Mouse (Mus musculus) gastrocnemius, adult 2 months (tissue): ENCODE data around the gene Srms. TPM values are rescaled to one million over a fixed set of nuclear protein-coding genes. Genes with fewer than 3 reads are reported as not detected.
A peak's percentile ranks its signal among the peaks of the same experiment; 100 is the strongest.
"Not testable (repeated sequence)": the region's sequence is repeated elsewhere in the genome, so short reads cannot be mapped to it uniquely, and the experiment has no call there.

Source experiments
- DNase-seq: peaks from one replicate; pipeline ENCODE4 v3.0.0; 2022
- H3K27ac ChIP-seq: fragments of 200-600 bp; 2 replicates; pipeline ENCODE4 v1.8.1; 2022; ENCODE audit warnings: mild to moderate bottlenecking
- H3K4me3 ChIP-seq: fragments of 200-600 bp; 2 replicates; pipeline ENCODE4 v1.8.1; 2022; ENCODE audit warnings: mild to moderate bottlenecking, moderate library complexity
- CTCF ChIP-seq: fragments of 200-600 bp; IDR thresholded peaks from 2 replicates; pipeline ENCODE4 v1.8.1; 2022; ENCODE audit warnings: antibody characterized with exemption, mild to moderate bottlenecking, moderate library complexity
- intact Hi-C: fragments of 180-260 bp; cut with DNase I; formaldehyde crosslinking; loops from one replicate; pipeline ENCODE4 v1.15.1; 2025
- total RNA-seq, 2 experiments: library from RNA; stranded (reverse); gene quantifications; 2 replicates each; pipeline ENCODE4 v1.2.3; 2021

Srms gene
- total RNA-seq, 2 experiments from 2014 or later: 0.17 to 0.28 TPM

DNA sequence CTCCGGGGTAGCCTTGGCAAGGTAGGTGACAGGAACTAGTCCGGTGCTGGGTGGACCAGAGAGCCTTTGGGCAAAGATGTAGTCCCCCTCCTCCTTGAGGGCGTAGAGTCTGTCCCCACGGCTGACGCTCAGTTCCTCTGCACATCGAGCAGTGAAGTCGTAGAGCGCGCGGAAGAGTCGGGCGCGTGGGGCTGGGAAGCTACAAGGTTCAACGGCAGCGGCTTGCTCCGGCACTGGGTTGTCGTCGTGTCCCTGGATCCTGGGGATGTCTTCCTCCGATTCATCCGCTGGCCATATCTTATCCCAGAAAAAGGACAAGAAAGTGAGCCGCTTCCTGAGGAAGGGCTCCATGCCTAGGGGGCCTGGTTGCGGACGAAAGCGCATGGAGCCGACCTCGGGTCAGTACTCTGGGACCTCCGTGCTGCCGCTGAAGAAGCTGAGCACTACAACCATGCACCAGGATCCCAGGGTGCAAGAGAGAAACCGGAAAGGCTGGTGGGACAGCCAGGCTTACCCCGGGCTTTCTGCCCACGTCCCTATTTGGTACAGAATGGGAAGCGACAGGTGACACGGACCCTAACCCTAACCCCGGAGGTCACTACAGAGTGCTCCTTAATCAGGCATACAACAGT lies 480 bp downstream of the Srms start:
- Histone ChIP-seq H3K4me3 (peak overlapping the region; percentile 69), H3K27ac (peak overlapping the region; percentile 65)
- no peak for TF ChIP-seq CTCF
- DNase-seq: no peak
- intact Hi-C loops: no loop called here

DNA sequence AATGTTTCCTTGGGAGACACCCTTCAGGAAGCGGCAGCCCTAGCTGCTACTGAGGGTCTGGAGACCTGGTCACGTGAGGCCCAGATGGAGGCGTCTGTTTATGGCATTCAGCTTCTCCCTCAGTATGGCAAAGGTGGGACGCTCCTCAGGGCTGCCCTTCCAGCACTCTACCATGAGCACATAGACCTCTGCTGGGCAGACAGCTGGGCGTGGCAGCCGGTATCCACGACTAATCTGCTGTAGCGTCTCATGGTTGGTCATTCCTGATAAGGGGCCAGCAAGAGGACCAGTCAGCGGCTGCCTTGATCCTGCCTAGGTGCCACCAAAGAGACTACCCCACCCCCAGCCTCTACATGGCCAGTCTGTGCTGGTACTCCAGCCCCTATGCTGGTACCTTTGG lies 6.9 kb downstream of the Srms start:
- Histone ChIP-seq H3K27ac (no peak overlapping the region), H3K4me3 (no peak overlapping the region)
- DNase-seq: no peak
- TF ChIP-seq CTCF: no peak
- intact Hi-C loops: no loop called here

DNA sequence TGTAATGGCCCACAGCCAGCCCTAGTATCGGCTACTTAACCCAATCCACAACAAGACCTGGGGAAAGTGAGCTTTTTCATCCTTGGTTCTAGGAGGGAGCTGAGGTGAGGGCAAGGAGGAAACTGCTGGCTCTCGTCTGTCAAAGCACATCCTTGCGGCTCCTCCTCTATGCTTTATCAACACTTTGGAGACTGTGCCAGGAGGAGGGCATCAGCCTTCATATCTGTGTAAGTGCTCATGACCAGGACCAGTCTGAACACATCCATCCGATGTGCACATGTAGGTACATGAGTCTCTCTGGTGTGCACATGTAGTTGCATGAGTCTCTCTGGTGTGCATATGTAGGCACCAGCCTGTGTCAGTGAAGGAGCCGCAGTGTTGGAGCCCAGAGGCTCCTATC lies 7.3 kb downstream of the Srms start:
- no peak for TF ChIP-seq CTCF
- H3K27ac ChIP-seq: no peak overlapping the region
- no peak overlapping the region for H3K4me3 ChIP-seq
- intact Hi-C loops: no loop called here
- DNase-seq: no peak

DNA sequence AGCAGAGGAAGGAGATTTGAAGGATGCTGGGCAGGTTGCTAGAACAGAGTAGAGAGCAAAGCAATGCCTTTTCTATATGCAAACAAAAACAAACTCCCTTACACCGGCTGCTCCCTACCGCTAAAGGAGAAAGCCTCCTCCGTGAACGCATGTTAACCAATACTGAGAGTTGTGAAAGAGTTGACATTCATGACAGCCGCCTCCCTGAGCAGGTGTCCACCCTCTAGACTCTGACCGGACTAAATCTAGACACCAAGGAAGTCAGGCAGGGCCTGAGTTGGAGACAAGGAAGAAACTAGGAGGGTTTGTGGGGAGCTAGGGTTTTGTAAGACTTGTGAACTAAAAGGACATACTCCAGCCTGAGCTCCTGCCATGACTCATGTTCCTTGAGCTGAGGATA lies 10.1 kb downstream of the Srms start:
- Histone ChIP-seq H3K27ac (no peak overlapping the region), H3K4me3 (no peak overlapping the region)
- intact Hi-C loops: no loop called here
- no peak for DNase-seq
- no peak for TF ChIP-seq CTCF

DNA sequence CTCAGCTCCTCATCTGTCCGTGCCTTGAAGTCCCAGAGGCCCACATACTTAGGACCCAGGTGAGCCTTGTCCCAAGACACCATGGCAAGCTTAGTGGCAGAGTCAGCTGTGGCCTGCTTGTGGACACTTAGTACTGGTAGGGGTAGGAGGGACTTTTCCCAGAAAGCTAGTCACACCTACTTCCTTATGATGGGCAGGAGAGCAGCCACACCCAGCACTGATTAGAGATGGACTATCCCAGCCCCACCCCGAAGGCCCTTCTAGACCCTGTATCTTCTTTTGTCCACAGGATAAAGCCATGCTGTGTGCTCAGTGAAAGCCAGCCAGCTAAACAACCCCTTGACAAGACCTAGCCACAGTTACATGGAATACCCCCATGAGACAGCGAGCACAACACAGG lies 10.6 kb downstream of the Srms start, which contains the start of gene Ptk6:
Gene Ptk6 (minus strand): TSS at position 368 of the 400 bp plus-strand sequence.
- H3K27ac ChIP-seq: no peak within 1 kb of the TSS
- intact Hi-C loops: no loop called here
- H3K4me3 ChIP-seq: no peak within 1 kb of the TSS
- DNase-seq: no peak
- no peak for TF ChIP-seq CTCF

DNA sequence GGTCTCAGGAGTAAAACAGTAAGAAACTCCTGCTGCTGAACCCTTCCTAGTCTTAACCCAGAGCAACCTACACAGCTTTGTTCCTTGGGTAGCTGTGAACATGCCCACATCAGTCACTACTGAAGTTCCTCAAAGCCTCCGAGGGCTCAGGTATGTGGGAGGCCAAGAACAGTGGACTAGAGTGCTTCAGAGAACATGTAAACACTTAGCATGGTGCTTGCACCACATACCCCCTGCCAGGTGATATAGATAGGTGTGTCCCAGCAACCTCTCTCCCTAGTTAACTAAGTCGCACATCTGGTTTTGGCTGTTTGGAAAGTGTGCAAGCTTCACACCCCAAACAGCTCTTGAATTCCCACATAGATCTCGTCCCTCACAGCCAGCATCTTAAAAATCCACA lies 11.4 kb downstream of the Srms start:
- intact Hi-C loops: no loop called here
- no peak for TF ChIP-seq CTCF
- DNase-seq: no peak
- H3K4me3 ChIP-seq: no peak overlapping the region
- no peak overlapping the region for H3K27ac ChIP-seq

DNA sequence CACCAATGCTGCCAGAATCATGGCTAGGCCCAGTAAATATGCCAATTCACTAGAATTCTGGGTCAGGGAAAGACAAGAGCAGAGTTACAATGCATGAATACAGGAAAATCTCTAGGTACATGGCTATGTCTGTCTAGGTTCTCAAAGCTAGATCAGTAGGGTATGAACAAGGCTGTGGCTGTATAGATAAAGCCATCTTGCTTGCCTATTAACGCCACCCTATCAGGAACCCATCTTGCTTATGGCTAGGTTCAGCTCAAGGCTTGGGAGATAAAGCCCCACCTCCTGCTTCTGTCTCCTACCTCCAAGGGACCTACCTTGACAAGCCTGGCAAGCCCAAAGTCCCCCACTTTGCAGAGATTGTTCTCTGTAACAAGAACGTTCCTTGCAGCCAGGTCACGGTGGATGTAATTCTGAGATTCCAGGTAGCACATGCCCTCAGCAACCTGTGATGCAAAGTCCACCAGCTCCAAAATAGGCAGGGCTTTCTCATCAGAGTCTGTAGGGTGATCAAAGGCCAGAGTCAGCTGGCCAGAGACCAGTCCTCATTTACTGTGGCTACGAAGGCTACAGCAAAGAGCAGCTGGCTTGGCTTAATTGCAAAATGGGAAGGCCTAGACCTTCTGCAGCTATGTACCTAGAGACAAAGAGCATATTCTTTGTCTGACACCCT lies 16.2 kb downstream of the Srms start:
- Histone ChIP-seq H3K4me3 (no peak overlapping the region), H3K27ac (no peak overlapping the region)
- no peak for DNase-seq
- intact Hi-C loops: no loop called here
- no peak for TF ChIP-seq CTCF

DNA sequence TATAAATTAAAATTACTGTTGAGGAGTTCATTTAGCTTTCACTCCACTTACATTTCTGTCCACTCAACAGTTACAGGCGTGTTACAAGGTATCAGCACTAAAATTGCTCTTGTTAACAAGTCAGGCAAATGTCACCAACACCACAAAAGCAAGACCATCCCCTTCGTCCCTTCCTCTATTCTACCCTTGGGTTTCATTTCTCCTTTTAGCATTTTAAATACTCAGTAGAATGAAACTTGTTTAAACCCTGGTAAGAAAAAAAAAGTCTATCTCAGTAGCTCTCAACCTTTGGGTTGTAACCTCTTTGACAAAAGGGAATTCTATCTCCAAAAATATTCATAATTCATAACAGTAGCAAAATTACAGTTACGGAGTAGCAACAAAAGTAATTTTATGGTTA lies 19.9 kb downstream of the Srms start:
- H3K27ac ChIP-seq: no peak overlapping the region
- H3K4me3 ChIP-seq: no peak overlapping the region
- intact Hi-C loops: no loop called here
- DNase-seq: no peak
- no peak for TF ChIP-seq CTCF

DNA sequence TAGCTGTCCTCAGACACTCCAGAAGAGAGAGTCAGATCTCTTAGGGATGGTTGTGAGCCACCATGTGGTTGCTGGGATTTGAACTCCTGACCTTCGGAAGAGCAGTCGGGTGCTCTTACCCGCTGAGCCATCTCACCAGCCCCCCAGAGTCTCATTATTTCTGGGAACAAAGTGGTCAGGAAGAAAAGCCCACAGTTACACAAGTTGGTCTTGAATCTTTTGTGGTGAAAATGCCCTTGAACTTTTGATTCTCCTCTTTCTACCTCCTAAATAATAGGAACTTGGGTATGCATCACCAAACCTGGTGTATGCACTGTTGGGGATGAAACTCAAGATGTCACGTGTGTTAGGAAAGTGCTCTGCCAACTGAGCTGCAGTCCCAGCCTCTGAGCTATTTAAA lies 21.0 kb downstream of the Srms start:
- TF ChIP-seq CTCF: no peak
- Histone ChIP-seq H3K4me3 (no peak overlapping the region), H3K27ac (no peak overlapping the region)
- DNase-seq: no peak
- intact Hi-C loops: no loop called here

DNA sequence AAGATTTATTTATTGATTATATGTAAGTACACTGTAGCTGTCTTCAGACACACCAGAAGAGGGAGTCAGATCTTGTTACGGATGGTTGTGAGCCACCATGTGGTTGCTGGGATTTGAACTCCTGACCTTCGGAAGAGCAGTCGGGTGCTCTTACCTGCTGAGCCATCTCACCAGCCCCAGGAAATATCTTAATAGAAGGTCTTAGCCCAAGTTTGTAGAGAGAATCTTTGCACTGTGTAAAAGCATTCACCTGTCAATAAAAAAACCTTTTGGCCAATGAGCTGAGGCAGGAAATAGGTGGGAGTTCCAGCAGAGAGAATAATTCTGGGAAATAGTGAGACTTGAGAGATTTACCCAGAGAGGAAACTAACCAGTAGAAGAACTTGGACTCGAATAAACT lies 21.6 kb downstream of the Srms start:
- H3K27ac ChIP-seq, intact Hi-C loops, DNase-seq, H3K4me3 ChIP-seq: not testable (repeated sequence)

DNA sequence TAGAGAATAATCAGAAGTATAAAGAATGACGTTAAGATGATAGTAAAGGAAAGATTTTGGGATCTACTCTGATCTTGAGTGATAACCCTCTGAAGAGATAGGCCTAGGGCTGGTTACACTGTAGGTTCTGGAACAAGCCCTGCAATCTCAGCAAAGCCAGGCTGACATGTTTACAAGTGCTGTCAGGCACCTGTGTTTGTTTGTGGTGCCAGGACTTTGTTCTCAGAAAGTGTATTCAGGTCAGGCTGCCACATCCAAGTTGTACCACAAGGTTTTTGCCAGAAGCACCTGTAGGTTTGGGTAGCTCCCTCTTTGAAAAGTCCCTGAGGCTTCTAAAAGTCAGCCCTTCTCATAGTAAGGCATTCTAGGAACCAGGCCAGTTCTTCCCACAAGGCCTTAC lies 23.7 kb downstream of the Srms start:
- Histone ChIP-seq H3K27ac (peak overlapping the region; percentile 93), H3K4me3 (no peak overlapping the region)
- no peak for TF ChIP-seq CTCF
- intact Hi-C loops: loop anchor here (5.0 to 10.0 kb wide), 3 partner anchors 55 to 405 kb away; partner anchors contain the start of genes Helz2, Prpf6, Rtel1 and Samd10
- DNase-seq: no peak

DNA sequence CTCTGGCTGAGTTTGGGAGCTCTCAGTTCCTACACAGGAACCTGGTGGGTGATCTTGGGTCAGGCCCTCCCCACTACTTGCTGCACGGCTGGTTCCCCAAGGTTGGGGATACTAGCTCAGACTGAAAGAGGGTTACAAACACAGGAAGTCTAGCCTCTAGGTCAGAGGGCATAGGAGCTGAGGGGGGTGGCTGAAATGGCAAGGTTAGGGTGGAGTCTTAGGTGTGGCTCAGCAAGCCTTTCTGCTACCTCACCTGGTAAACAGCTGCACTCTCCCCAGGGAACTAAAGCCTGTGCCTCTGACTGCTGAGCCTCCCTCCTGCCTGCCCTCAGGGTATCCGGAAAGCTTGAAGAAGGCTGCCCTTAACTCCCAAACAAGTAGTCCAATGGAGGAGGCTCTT lies 24.3 kb downstream of the Srms start:
- no peak for TF ChIP-seq CTCF
- peak overlapping the region; percentile 93 for H3K27ac ChIP-seq
- no peak for DNase-seq
- intact Hi-C loops: loop anchor here (5.0 to 10.0 kb wide), 3 partner anchors 56 to 406 kb away; partner anchors contain the start of genes Helz2, Prpf6, Rtel1 and Samd10
- peak overlapping the region; percentile 78 for H3K4me3 ChIP-seq

DNA sequence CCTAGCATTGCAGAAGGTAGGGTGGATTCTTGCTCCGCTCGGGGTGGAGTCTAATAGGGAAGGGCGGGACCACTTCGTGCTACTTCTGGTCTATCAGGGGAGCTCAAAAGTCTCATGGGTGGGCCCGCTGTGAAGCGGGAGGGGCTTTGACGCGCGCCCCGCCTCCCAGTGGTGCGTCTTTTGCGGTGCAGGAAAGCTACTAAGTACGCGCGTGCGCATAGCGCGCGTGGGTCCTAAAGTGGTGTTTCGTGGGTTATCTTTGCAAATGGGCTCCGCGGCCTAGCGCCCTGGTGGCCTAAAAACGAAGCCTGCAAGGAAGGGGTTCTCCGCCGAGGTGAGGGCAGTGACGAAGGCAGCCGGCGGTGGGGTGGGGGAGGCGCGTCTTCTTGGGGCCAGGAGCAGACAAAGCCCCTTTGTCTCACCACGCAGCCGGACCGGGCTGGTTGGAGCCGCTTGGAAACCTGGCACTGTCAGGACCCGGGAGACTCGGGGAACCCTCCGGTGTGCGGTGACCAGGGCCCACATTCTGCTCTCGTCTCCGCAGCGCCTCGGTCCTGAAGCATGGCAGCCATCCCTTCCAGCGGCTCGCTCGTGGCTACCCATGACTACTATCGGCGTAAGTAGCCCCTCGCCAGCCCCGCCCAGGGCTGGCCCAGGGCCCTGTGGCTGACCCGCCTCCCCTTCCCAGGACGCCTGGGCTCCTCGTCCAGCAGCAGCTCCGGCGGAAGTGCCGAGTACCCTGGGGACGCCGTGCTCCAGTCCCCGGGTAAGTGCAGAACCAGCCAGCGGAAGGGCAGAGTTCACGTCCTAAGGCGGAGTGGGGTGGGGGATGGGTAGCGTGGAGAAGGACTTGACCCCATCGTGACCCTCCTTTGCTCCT lies 25.6 kb downstream of the Srms start, which contains the start of gene Ppdpf:
Gene Ppdpf (plus strand): TSS at position 127 of the 880 bp plus-strand sequence.
- H3K27ac ChIP-seq: peak within 1 kb of the TSS; percentile 93
- peak; percentile 94 for DNase-seq
- peak; percentile 25 for TF ChIP-seq CTCF
- peak within 1 kb of the TSS; percentile 78 for H3K4me3 ChIP-seq
- intact Hi-C loops: loop anchor here (2.0 to 10.0 kb wide), 4 partner anchors 57 to 407 kb away; partner anchors contain the start of genes Helz2, Prpf6, Rtel1 and Samd10
